Mouse (Mus musculus) ovary, postnatal 36 days (tissue): Measurements from ENCODE around the gene Anxa2.

Experiments
- DNase-seq: peaks from one replicate; pipeline ENCODE4 v3.0.0; 2022; ENCODE audit warnings: low spot score, mixed read lengths

Gene Anxa2

DNA sequence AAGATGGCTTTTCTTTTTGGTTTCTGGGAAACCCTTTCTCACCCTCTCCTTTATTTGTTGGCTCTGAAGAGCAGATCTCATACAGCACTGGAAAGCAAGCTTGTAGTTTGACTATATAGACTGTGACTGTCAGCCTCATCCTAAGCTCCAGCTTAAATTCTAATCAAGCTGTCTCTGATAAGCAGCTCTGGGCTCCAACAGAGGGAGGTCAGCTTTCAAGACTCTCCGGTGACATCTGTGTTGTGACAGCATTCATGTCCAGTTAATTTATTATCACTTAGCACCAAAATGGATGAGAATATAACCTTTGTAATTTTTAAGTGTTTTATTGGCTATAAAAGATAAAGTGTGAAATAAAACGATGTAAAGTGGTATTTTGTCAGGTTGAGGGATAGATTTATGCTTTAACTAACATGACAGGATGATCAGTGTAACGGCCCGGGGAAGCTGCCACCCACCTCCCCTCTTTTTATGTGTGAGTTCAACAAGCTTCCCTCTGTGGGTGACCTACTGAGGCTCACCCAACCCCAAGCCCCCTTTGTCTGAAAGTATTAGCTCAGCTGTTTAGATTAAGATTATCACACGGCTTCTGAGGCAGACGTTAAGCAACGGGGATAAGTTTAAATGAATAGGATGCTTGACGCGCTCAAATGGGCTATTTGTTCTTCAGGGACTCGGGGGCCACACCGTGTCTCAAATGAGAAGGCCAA is 58.6 kb downstream of the Anxa2 start:
- no peak for DNase-seq

DNA sequence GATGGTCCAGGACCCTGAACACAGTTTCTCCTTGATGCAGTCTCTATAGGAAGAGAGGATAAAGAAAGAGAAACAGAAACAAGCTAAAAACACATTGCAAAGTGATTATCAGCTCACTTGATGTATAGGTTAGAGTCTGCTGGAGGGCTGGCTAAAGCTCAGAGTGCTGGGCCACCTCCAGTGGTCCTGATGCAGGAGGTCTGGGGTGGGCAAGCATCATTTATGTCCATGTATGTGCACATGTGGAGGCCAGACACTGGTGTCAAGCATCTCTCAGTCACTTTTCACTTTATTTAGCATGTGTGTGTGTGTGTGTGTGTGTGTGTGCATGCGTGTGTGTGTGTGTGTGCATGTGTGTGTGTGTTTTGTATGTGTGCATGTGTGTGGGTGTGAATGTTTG is 59.3 kb downstream of the Anxa2 start:
- DNase-seq, result no peak

DNA sequence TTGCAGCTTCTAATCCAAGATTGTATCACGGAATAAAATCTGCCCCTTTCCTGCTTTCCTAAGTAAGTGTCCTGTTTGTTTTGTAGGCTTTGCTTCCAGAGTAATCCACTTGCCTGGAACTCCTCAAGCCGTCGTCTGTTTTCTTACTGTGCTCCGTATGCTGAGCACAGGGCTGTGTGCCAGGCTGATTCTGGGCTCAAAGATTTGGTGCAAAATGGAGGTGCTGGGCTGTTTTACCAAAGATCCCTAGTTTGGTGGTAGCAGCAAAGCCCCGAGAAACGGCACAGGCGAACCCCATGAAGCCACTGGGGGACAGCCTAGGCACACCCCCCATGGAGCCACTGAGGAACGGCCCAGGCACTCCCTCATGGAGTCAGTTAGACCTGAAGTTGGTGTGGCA is 60.8 kb downstream of the Anxa2 start:
- no peak for DNase-seq

DNA sequence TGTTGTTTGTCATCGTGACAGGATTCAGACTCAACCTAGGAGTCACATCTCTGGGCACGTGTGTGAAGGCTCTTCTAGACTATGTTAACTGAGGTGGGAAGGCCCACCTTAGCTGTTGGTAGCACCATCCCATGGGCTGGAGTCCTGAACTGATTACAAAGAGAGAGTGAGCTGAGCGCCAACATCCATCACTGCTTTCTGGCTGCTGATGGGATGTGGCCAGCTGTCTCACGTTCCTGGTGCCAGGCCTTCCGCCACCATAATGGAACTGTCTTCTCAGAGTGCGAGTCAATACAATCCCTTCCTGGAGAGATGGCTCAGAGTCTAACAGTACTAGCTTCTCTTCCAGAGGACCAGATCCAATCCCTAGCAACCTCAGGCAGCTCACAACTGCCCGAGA is 62.0 kb downstream of the Anxa2 start:
- DNase-seq, result no peak

DNA sequence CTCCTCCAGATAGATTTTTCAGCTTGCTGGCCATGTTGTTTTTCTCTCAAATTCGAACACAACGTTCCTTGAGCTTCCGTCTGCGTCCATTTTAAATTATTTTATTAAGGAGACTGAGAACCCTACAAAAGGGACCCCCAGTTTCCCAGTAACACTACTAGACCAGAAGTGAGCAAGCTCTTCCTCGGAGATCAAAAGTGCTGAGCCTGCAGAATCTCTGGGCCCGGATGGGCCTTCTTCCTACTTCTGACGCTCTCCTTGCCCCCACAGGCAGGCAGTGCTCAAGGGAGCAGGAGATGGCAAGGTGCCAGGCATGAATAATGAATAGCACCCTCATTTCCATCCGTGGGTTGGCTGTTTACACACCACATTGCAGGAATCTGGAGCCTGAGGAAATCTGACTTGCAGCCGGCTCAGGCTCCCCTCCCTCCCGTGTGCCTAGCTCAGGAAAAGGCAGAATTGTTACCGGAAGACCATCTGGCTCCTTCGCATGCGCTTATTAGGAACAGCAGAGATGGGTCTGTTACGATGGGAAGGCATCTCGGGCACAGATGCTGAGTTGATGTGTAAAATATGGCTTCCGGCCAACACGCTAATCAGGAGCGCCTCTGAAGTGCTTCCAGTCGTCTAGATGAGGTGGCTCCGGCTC is 64.1 kb downstream of the Anxa2 start:
- no peak for DNase-seq
